Mouse (Mus musculus) bone marrow macrophage, adult 2 months (primary cell): ENCODE results near the gene Aicda.

Experiments
- CTCF ChIP-seq: IDR thresholded peaks from 2 replicates; pipeline ENCODE4 v1.5.1; 2012; ENCODE audit warnings: low read depth, mild to moderate bottlenecking, low read length, moderate library complexity
- POLR2A ChIP-seq: IDR thresholded peaks from 2 replicates; pipeline ENCODE4 v1.6.1; 2012; ENCODE audit warnings: mild to moderate bottlenecking, low read depth, low read length, borderline replicate concordance

GRCm38 (mm10) chr6:122608434-122609376 lies 55.1 kb downstream of the Aicda start:
- TF ChIP-seq CTCF (no peak), POLR2A (no peak)
